Mouse (Mus musculus) lung, embryonic 16.5 days (tissue): ENCODE data around the gene Marc1. TPM values are rescaled to one million over a fixed set of nuclear protein-coding genes. Genes with fewer than 3 reads are reported as not detected.
A peak's percentile ranks its signal among the peaks of the same experiment; 100 is the strongest.

Experiments
- ATAC-seq: fragments of 200-750 bp; cut with Nextera tagmentation; 2 replicates; pipeline ENCODE4 v1.8.0; 2017; ENCODE audit warnings: low read depth, mild to moderate bottlenecking, moderate library complexity
- H3K27ac ChIP-seq: fragments of 300-500 bp; sonication (generic); 2 replicates; pipeline ENCODE4 v1.5.1; 2014; ENCODE audit warnings: mild to moderate bottlenecking, control low read depth, low read length
- H3K27me3 ChIP-seq: fragments of 300-500 bp; sonication (generic); 2 replicates; pipeline ENCODE4 v1.6.1; 2014; ENCODE audit warnings: low read depth, low read length, mixed read lengths; ENCODE audit not compliant: control insufficient read depth, insufficient read depth
- H3K36me3 ChIP-seq: fragments of 300-500 bp; sonication (generic); 2 replicates; pipeline ENCODE4 v1.6.1; 2014; ENCODE audit warnings: low read length; ENCODE audit not compliant: control insufficient read depth, insufficient read depth
- H3K4me1 ChIP-seq: fragments of 300-500 bp; sonication (generic); replicated peaks from 2 replicates; pipeline ENCODE4 v1.6.1; 2014; ENCODE audit warnings: low read length, mixed read lengths; ENCODE audit not compliant: control insufficient read depth, insufficient read depth
- H3K4me2 ChIP-seq: fragments of 300-500 bp; sonication (generic); 2 replicates; pipeline ENCODE4 v1.6.1; 2014; ENCODE audit warnings: low read depth, low read length, control low read depth
- H3K4me3 ChIP-seq: fragments of 300-500 bp; sonication (generic); 2 replicates; pipeline ENCODE4 v1.5.1; 2014; ENCODE audit warnings: mild to moderate bottlenecking, low read length, control low read depth
- H3K9ac ChIP-seq: fragments of 300-500 bp; sonication (generic); 2 replicates; pipeline ENCODE4 v1.6.1; 2014; ENCODE audit warnings: low read length, control low read depth
- H3K9me3 ChIP-seq: fragments of 300-500 bp; sonication (generic); 2 replicates; pipeline ENCODE4 v1.6.1; 2016; ENCODE audit warnings: low read length; ENCODE audit not compliant: control insufficient read depth
- WGBS: fragments of 180-500 bp; shearing (Covaris S2); extraction: QIAGEN DNeasy Blood & Tissue Kit; methylation state at CpG from one replicate; pipeline ENCODE4 v1.1.7; 2014; 5-methylcytosine and 5-hydroxymethylcytosine counted together
- microRNA counts: library from miRNA; unstranded; fragments of <30 nt; microRNA quantifications from one replicate; lab custom pipeline; 2016
- microRNA-seq: library from miRNA; unstranded; fragments of <30 nt; microRNA quantifications from one replicate; pipeline ENCODE4, GENCODE M21; 2016
- polyA plus RNA-seq: library from polyadenylated mRNA; unstranded; fragments of >200 nt; fragmentation: Nextera tagmentation; extraction: Ambion mirVana; gene quantifications from 2 replicates; pipeline ENCODE4 v1.2.1, GENCODE M21; 2015

The Marc1 gene
- polyA plus RNA-seq, 1 experiment from 2014 or later = 0.15 TPM

GRCm38 (mm10) chr1:184761988-184762387 is 49.1 kb downstream of the Marc1 start:
- ATAC-seq = no peak
- Histone ChIP-seq H3K9ac (no peak overlapping the region), H3K27ac (no peak overlapping the region), H3K4me1 (no peaks in the 10 kb centered on the region), H3K36me3 (no peaks in the 10 kb centered on the region), H3K9me3 (no peaks in the 10 kb centered on the region), H3K27me3 (no peaks in the 10 kb centered on the region), H3K4me3 (no peak overlapping the region), H3K4me2 (no peak overlapping the region)
- WGBS = 73% methylated on average over 4 of the region's 4 CpGs

GRCm38 (mm10) chr1:184752671-184753070 is 58.4 kb downstream of the Marc1 start:
- peaks cover 3% of the 10 kb centered on the region for H3K27me3 ChIP-seq
- H3K4me3 ChIP-seq = no peak overlapping the region
- peaks cover 9% of the 10 kb centered on the region for H3K4me1 ChIP-seq
- H3K9me3 ChIP-seq = no peaks in the 10 kb centered on the region; the same call in 1 of the 2 replicates
- ATAC-seq = no peak
- H3K9ac ChIP-seq = no peak overlapping the region
- 58% methylated on average over 5 of the region's 5 CpGs for WGBS
- no peaks in the 10 kb centered on the region for H3K36me3 ChIP-seq
- H3K27ac ChIP-seq = no peak overlapping the region
- H3K4me2 ChIP-seq = no peak overlapping the region

GRCm38 (mm10) chr1:184750114-184750664 is 60.9 kb downstream of the Marc1 start:
- peaks cover 3% of the 10 kb centered on the region for H3K27me3 ChIP-seq
- H3K4me3 ChIP-seq = no peak overlapping the region
- H3K4me2 ChIP-seq = no peak overlapping the region
- no peaks in the 10 kb centered on the region; the same call in 1 of the 2 replicates for H3K9me3 ChIP-seq
- H3K36me3 ChIP-seq = no peaks in the 10 kb centered on the region
- H3K4me1 ChIP-seq = peaks cover 11% of the 10 kb centered on the region
- H3K27ac ChIP-seq = 0 out of 2 replicates have a peak overlapping the region, but pooled peaks have one; percentile 1
- 71% methylated on average over 11 of the region's 11 CpGs for WGBS
- no peak overlapping the region for H3K9ac ChIP-seq
- peak; percentile 21; the same call in 1 of the 2 replicates for ATAC-seq

- WGBS = 30% methylated on average over 14 of the region's 14 CpGs
- ATAC-seq = peak; percentile 90
Observed at GRCm38 (mm10) chr1:184748692-184749152, 62.4 kb downstream of the Marc1 start.

GRCm38 (mm10) chr1:184737876-184738479 is 73.1 kb downstream of the Marc1 start:
- ATAC-seq = peak; percentile 75
- Histone ChIP-seq H3K9ac (0 out of 2 replicates have a peak overlapping the region, but pooled peaks have one; percentile 13), H3K27me3 (peaks cover 49% of the 10 kb centered on the region), H3K27ac (no peak overlapping the region), H3K4me3 (no peak overlapping the region), H3K4me2 (peak overlapping the region; percentile 26; the same call in 1 of the 2 replicates), H3K36me3 (no peaks in the 10 kb centered on the region), H3K9me3 (no peaks in the 10 kb centered on the region), H3K4me1 (peaks cover 13% of the 10 kb centered on the region)
- WGBS = 5% methylated on average over 12 of the region's 14 CpGs

More at GRCm38 (mm10) chr1:184748692-184749152, 62.4 kb downstream of the Marc1 start:
- Histone ChIP-seq H3K4me2 (no peak overlapping the region), H3K27me3 (no peaks in the 10 kb centered on the region; the same call in 1 of the 2 replicates), H3K36me3 (no peaks in the 10 kb centered on the region), H3K4me1 (peaks cover 16% of the 10 kb centered on the region), H3K9ac (no peak overlapping the region), H3K9me3 (no peaks in the 10 kb centered on the region), H3K4me3 (no peak overlapping the region), H3K27ac (peak overlapping the region; percentile 23; the same call in 1 of the 2 replicates)

GRCm38 (mm10) chr1:184737228-184737627 is 73.9 kb downstream of the Marc1 start:
- Histone ChIP-seq H3K9ac (no peak overlapping the region), H3K9me3 (no peaks in the 10 kb centered on the region), H3K4me1 (peaks cover 16% of the 10 kb centered on the region), H3K27ac (no peak overlapping the region), H3K27me3 (peaks cover 52% of the 10 kb centered on the region), H3K4me3 (no peak overlapping the region), H3K4me2 (no peak overlapping the region), H3K36me3 (no peaks in the 10 kb centered on the region)
- 47% methylated on average over 2 of the region's 2 CpGs for whole genome bisulfite sequencing
- ATAC-seq = no peak

MicroRNAs within 50 kb of the gene (microRNA counts, 519-probe panel; counts per million panel counts)
- 3,705 counts per million, percentile 75 among the panel's probes with 10 or more counts for microRNA mmu-miR-1981 (lab: Ali Mortazavi, UCI)

Small RNA genes within 50 kb of the gene (microRNA-seq; reads per million reads assigned to microRNA genes)
- gene Mir1981 = 64.4 reads per million, percentile 45 among the genes with 10 or more reads in this experiment

Other genes starting within 250 kb of the Marc1 start
- 25.9 and 28.8 TPM in 2 replicates for gene Hlx, start 78.7 kb downstream of the Marc1 start, polyA plus RNA-seq
- 154 and 166 TPM in 2 replicates for gene Marc2, start 35.1 kb upstream of the Marc1 start, polyA plus RNA-seq
- 2.6 and 3.0 TPM in 2 replicates for gene C130074G19Rik, start 71.9 kb upstream of the Marc1 start, polyA plus RNA-seq
- 1.6 and 1.7 TPM in 2 replicates for gene Mark1, start 188.3 kb upstream of the Marc1 start, polyA plus RNA-seq